Mouse (Mus musculus): ENCODE results near the gene Slc6a14. TPM values are rescaled to one million over a fixed set of nuclear protein-coding genes. Genes with fewer than 3 reads are reported as not detected.

The Slc6a14 gene
- not detected for polyA plus RNA-seq (2015; fragmentation: Illumina TruSeq; extraction: RNeasy Lipid Tissue Mini Kit (QIAGEN cat#74804); ENCODE audit: low read depth, low replicate concordance)

GRCm38 (mm10) chrX:21714829-21715228 lies at the start of gene Slc6a14:
TSS of gene Slc6a14 (plus strand) at chrX:21714896.

GRCm38 (mm10) chrX:21744997-21745396 lies 30.3 kb downstream of the Slc6a14 start, which contains the start of gene Gm28269:
TSS of gene Gm28269 (minus strand) at chrX:21745097.

Other genes starting within 250 kb of the Slc6a14 start
- 0.77 TPM for gene Agtr2, start 230.4 kb upstream of the Slc6a14 start, polyA plus RNA-seq (2015; fragmentation: Illumina TruSeq; extraction: RNeasy Lipid Tissue Mini Kit (QIAGEN cat#74804); ENCODE audit: low read depth, low replicate concordance)
- gene Gm28269, start 30.2 kb downstream of the Slc6a14 start, polyA plus RNA-seq (2015; fragmentation: Illumina TruSeq; extraction: RNeasy Lipid Tissue Mini Kit (QIAGEN cat#74804); ENCODE audit: low read depth, low replicate concordance), result not detected